Mouse (Mus musculus): ENCODE measurements around the gene Myt1.

- TF ChIP-seq CTCF (IDR thresholded peaks at IDR 0.05; ENCODE audit: extremely low read depth, insufficient read depth, insufficient read length, insufficient replicate concordance) (no peak), POLR2A (IDR thresholded peaks at IDR 0.05; ENCODE audit: low read depth, low read length) (no peak)
Measured at GRCm38 (mm10) chr2:181781421-181781820, 18.3 kb downstream of the Myt1 start.
